Mouse (Mus musculus) right cerebral cortex, adult 2 months (tissue): ENCODE results near the gene Cfap100.

ENCODE experiments used
- DNase-seq, 2 experiments: peaks; one replicate each; pipeline ENCODE4 v3.0.0; 2021 to 2022; ENCODE audit warnings: low spot score in 2 of 2

Gene Cfap100

DNA sequence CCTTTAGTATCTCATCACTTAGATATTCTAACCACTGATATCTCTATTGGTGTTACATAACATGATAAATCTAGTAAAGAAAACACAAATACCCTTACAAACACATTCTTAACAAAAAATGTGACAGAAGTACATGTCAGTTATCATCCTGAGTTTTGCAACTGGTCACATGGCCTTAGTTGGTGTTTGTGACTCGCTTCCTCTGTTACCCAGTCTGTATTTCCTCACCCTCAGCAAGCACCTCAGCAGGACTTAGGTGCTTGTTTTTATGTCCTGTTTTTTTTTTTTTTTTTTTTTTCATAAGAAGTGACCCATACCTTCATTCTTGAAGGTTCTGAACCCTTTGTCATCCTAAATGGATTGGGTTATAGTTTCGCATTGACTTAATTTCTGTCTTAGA, 50.9 kb downstream of the Cfap100 start:
- no peak for DNase-seq

- no peak for DNase-seq
These were observed 54.0 kb downstream of the Cfap100 start for GRCm38 (mm10) chr6:90374647-90375046.

DNA sequence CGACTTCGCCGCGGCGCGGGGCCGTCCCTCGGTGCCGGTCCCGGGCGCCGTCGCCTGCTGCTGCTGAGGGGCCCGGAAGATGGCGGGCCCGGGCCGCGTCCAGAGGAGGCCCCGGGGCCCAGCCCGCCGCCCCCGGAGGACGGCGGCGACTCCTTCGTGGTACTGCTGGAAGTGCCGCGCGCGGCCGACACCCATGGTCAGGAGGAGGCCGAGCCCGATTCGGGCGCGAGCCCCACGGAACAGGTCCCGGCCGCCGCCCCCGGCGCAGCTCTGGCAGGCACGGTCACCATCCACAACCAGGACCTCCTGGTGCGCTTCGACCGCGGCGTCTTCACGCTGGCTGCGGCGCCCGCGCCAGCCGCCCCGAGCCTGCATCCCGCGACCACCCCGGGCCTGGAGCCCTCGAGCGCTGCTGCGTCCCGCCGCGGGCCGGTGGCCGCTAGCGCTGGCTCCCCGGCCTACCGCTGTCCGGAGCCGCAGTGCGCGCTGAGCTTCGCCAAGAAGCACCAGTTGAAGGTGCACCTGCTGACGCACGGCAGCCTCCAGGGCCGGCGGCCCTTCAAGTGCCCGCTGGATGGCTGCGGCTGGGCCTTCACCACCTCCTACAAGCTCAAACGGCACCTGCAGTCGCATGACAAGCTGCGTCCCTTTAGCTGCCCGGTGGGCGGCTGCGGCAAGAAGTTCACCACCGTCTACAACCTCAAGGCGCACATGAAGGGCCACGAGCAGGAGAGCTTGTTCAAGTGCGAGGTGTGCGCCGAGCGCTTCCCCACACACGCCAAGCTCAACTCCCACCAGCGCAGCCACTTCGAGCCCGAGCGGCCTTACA, 58.7 kb downstream of the Cfap100 start:
- DNase-seq = peak; percentile 26 to 47

GRCm38 (mm10) chr6:90368976-90369724, 59.4 kb downstream of the Cfap100 start, which contains the start of gene Zxdc:
Gene Zxdc, plus strand, starts transcription at chr6:90369492.
- DNase-seq = peak; percentile 99 to 100

- no peak for DNase-seq
These were observed 65.3 kb downstream of the Cfap100 start for GRCm38 (mm10) chr6:90363301-90363700.

- DNase-seq = no peak
These were observed 67.5 kb downstream of the Cfap100 start for GRCm38 (mm10) chr6:90360922-90361614.

DNA sequence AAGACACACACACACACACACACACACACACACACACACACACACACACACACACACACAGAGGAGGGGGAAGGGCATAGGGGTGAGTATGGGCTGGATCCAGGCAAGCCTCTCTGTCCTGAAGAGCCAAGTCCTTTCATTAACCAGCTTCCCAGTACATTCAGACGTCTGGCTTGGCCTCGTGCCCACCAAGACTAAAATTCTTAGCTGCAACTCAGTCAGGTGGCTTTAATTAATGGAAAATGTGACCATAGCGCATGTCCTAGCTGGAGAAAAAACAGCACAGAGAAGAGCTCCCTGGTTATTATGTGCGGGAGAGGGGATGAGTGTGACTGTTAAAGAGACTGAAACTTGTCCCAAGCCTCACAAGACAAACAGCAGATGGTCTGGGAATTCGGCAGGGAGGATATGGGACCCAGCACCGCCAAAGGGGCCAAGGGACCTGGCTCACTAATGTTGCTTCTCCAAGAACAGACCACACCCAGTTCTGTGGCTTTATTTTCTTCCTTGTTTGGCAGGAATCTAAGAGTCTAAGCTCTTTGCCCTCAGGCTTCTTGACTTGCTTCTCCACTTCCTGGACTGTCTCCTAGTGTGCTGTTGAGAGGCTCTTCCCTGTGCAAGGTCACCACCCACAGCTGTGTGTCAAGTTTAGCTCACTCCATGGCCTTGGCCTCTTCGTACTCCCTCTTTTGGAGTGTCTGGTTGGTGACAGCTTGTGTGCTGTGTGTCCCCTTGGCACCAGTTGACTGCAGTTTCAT, 68.4 kb downstream of the Cfap100 start:
- peak in 1 of 2 experiments; percentile 21 for DNase-seq

DNA sequence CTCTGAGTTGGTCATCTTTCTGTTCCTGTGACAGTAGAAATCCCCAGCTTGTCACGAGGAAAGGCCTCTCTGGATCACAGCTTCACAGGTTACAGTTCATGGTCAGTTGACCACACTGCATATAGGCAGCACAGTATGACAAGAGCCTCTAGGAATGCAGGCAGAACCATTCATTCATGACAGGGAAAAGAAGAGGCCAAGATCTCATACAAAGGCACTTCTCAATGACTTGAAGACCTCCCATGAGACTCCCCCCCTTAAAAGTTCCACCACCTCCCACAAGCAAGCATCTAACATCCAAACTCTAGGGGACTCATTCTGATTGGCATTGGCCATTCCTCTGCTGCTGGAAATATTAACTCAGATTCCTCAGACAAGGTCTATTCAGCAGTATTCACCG, 69.2 kb downstream of the Cfap100 start:
- DNase-seq = no peak

- no peak for DNase-seq
These were observed 70.5 kb downstream of the Cfap100 start for GRCm38 (mm10) chr6:90358142-90358541.
